8 mouse cellular contexts compared by ENCODE assay signal in the genomic region with DNA sequence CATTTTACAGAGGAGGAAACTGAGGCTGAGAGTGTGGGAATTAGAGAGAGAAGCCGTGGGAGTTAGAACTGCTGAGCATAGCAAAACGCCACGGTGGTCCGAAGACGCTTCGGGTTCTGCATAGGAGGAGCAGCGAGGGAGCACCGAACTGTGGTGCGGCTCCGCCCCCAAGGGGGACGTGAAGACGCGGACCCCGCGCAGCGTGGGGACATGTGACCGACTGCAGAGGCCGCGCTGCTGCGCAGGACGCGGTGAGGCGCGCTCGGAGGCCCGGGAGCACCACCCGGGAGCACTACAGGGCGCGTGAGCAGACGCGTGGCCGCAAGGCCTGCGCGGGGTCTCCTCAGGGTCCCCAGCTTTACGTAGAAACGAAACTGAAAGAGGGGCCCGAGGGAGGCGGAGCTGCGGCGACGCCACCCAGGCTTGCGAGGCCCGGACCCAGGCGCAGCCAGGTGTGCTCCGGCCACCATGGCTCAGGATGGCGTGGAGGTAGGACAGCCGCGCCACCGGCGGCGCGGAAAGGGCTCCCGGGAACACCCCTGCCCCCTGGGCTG. TPM values are rescaled to one million over a fixed set of nuclear protein-coding genes. Genes with fewer than 3 reads are reported as not detected.
DNase-seq lines count a peak whose midpoint lies in the region; ATAC-seq and TF ChIP-seq lines count a peak whose summit lies in the region.

TSS of gene A230050P20Rik (plus strand) at position 195 of the 554 bp plus-strand sequence.

- no peaks in the 10 kb centered on the region for H3K4me1 ChIP-seq in neural tube, embryonic 11.5 days (ENCODE audit: control insufficient read depth, insufficient read depth, low read length)
- H3K4me1 ChIP-seq in cerebellum, adult 2 months (ENCODE audit: control insufficient read depth, insufficient read depth, low read length): no peaks in the 10 kb centered on the region
- H3K4me1 ChIP-seq in intestine, embryonic 16.5 days (ENCODE audit: control insufficient read depth, insufficient read depth, low read length): peaks cover 5% of the 10 kb centered on the region; the same call in 1 of the 2 replicates
- no peaks in the 10 kb centered on the region for H3K4me1 ChIP-seq in limb, embryonic 11.5 days (ENCODE audit: control insufficient read depth, insufficient read depth, low read length)
- peaks cover 9% of the 10 kb centered on the region for H3K4me1 ChIP-seq in midbrain, embryonic 10.5 days
- H3K4me1 ChIP-seq in stomach, embryonic 16.5 days (ENCODE audit: control insufficient read depth, insufficient read depth, low read length): no peaks in the 10 kb centered on the region; the same call in 1 of the 2 replicates

- H3K4me2 ChIP-seq in neural tube, embryonic 11.5 days (ENCODE audit: low read depth): peak within 1 kb of the TSS; percentile 25
- peak within 1 kb of the TSS; percentile 81 for H3K4me2 ChIP-seq in intestine, embryonic 16.5 days (ENCODE audit: low read depth, low read length)
- H3K4me2 ChIP-seq in limb, embryonic 11.5 days (ENCODE audit: low read depth, severe bottlenecking): peak within 1 kb of the TSS; percentile 37
- peak within 1 kb of the TSS; percentile 76 for H3K4me2 ChIP-seq in stomach, embryonic 16.5 days (ENCODE audit: low read depth, low read length)

- H3K4me3 ChIP-seq in neural tube, embryonic 11.5 days (ENCODE audit: low read depth, low read length): peak within 1 kb of the TSS; percentile 20; the same call in 1 of the 2 replicates
- peak within 1 kb of the TSS; percentile 60 for H3K4me3 ChIP-seq in cerebellum, adult 2 months (replicated peaks; ENCODE audit: insufficient read depth, low read depth, low read length)
- H3K4me3 ChIP-seq in intestine, embryonic 16.5 days (ENCODE audit: low read length): peak within 1 kb of the TSS; percentile 75
- H3K4me3 ChIP-seq in limb, embryonic 11.5 days (ENCODE audit: low read depth, low read length): peak within 1 kb of the TSS; percentile 28
- peak within 1 kb of the TSS; percentile 45 for H3K4me3 ChIP-seq in midbrain, embryonic 10.5 days
- H3K4me3 ChIP-seq in stomach, embryonic 16.5 days (replicated peaks; ENCODE audit: low read length): peak within 1 kb of the TSS; percentile 65

- H3K9me3 ChIP-seq in neural tube, embryonic 11.5 days (ENCODE audit: control insufficient read depth, low read length): no peaks in the 10 kb centered on the region
- no peaks in the 10 kb centered on the region for H3K9me3 ChIP-seq in intestine, embryonic 16.5 days (ENCODE audit: control insufficient read depth, low read length)
- H3K9me3 ChIP-seq in limb, embryonic 11.5 days (ENCODE audit: control insufficient read depth, low read length): no peaks in the 10 kb centered on the region
- H3K9me3 ChIP-seq in midbrain, embryonic 10.5 days (replicated peaks): no peaks in the 10 kb centered on the region
- H3K9me3 ChIP-seq in stomach, embryonic 16.5 days (replicated peaks; ENCODE audit: control insufficient read depth, low read length): no peaks in the 10 kb centered on the region

- peak; percentile 16 for DNase-seq in neural tube, embryonic 11.5 days (ENCODE audit: low spot score)
- no peak for DNase-seq in neural tube, embryonic 10.5 days (ENCODE audit: extremely low spot score, low spot score)
- DNase-seq in cerebellum, adult 2 months: peak; percentile 73 to 75
- DNase-seq in gastrocnemius, postnatal 14 days: peak; percentile 54
- peak; percentile 36 for DNase-seq in limb, embryonic 11.5 days (ENCODE audit: low spot score)
- peak; percentile 21 for DNase-seq in midbrain, embryonic 10.5 days (ENCODE audit: low spot score)

- no peaks in the 10 kb centered on the region for H3K36me3 ChIP-seq in neural tube, embryonic 11.5 days (ENCODE audit: control insufficient read depth, insufficient read depth, low read length)
- H3K36me3 ChIP-seq in intestine, embryonic 16.5 days (ENCODE audit: control insufficient read depth, insufficient read depth, low read length): no peaks in the 10 kb centered on the region
- H3K36me3 ChIP-seq in limb, embryonic 11.5 days (ENCODE audit: control insufficient read depth, insufficient read depth, low read length): no peaks in the 10 kb centered on the region
- H3K36me3 ChIP-seq in midbrain, embryonic 10.5 days: no peaks in the 10 kb centered on the region
- H3K36me3 ChIP-seq in stomach, embryonic 16.5 days (ENCODE audit: control insufficient read depth, insufficient read depth, low read length): no peaks in the 10 kb centered on the region

- 8% methylated on average over 48 of the region's 53 CpGs for WGBS in neural tube, embryonic 11.5 days
- 5% methylated on average over 53 of the region's 53 CpGs for WGBS in cerebellum, adult 2 months
- WGBS in intestine, embryonic 16.5 days: 4% methylated on average over 53 of the region's 53 CpGs
- WGBS in limb, embryonic 11.5 days: 11% methylated on average over 50 of the region's 53 CpGs
- 9% methylated on average over 53 of the region's 53 CpGs for WGBS in midbrain, embryonic 10.5 days
- WGBS in stomach, embryonic 16.5 days: 8% methylated on average over 51 of the region's 53 CpGs

- ATAC-seq in neural tube, embryonic 11.5 days (ENCODE audit: insufficient read depth, low FRiP score, low TSS enrichment): no peak
- peak; percentile 75 for ATAC-seq in intestine, embryonic 16.5 days
- no peak for ATAC-seq in limb, embryonic 11.5 days (ENCODE audit: insufficient number of reproducible peaks, low FRiP score, low TSS enrichment, low read depth)
- peak; percentile 66; the same call in 1 of the 2 replicates for ATAC-seq in stomach, embryonic 16.5 days (ENCODE audit: insufficient read depth, low FRiP score)

- TF ChIP-seq CTCF in cerebellum, adult 2 months (IDR thresholded peaks at IDR 0.05; ENCODE audit: borderline replicate concordance, insufficient read depth, low read depth, low read length): no peak

- peaks cover 34% of the 10 kb centered on the region for H3K27me3 ChIP-seq in neural tube, embryonic 11.5 days (ENCODE audit: control insufficient read depth, insufficient read depth, low read length)
- H3K27me3 ChIP-seq in cerebellum, adult 2 months (ENCODE audit: control insufficient read depth, insufficient read depth, low read length): no peaks in the 10 kb centered on the region
- peaks cover 6% of the 10 kb centered on the region; the same call in 1 of the 2 replicates for H3K27me3 ChIP-seq in intestine, embryonic 16.5 days (replicated peaks; ENCODE audit: control insufficient read depth, insufficient read depth, low read length)
- peaks cover 35% of the 10 kb centered on the region for H3K27me3 ChIP-seq in limb, embryonic 11.5 days (ENCODE audit: control insufficient read depth, insufficient read depth, low read length)
- H3K27me3 ChIP-seq in midbrain, embryonic 10.5 days (ENCODE audit: low read depth, poor library complexity, severe bottlenecking): peaks cover 56% of the 10 kb centered on the region
- peaks cover 10% of the 10 kb centered on the region; the same call in 1 of the 2 replicates for H3K27me3 ChIP-seq in stomach, embryonic 16.5 days (ENCODE audit: control insufficient read depth, insufficient read depth, low read length)

- intact Hi-C loops in gastrocnemius, postnatal 14 days (cut with DNase I; ENCODE audit: low total_unique reads): no loop called here

- no peak within 1 kb of the TSS for H3K27ac ChIP-seq in neural tube, embryonic 11.5 days (ENCODE audit: low read depth, low read length)
- H3K27ac ChIP-seq in cerebellum, adult 2 months (ENCODE audit: insufficient read depth, low read length): no peak within 1 kb of the TSS
- H3K27ac ChIP-seq in intestine, embryonic 16.5 days (ENCODE audit: low read length): no peak within 1 kb of the TSS
- no peak within 1 kb of the TSS for H3K27ac ChIP-seq in limb, embryonic 11.5 days (replicated peaks; ENCODE audit: low read depth, low read length)
- no peak within 1 kb of the TSS for H3K27ac ChIP-seq in midbrain, embryonic 10.5 days (replicated peaks)
- no peak within 1 kb of the TSS for H3K27ac ChIP-seq in stomach, embryonic 16.5 days (ENCODE audit: low read length)

- peak; percentile 48; the same call in 1 of the 2 replicates for TF ChIP-seq POLR2A in cerebellum, adult 2 months (IDR thresholded peaks at IDR 0.05; ENCODE audit: borderline replicate concordance, insufficient read depth, low read length)

- no peak within 1 kb of the TSS for H3K9ac ChIP-seq in neural tube, embryonic 11.5 days (ENCODE audit: low read length)
- H3K9ac ChIP-seq in intestine, embryonic 16.5 days (ENCODE audit: low read depth, low read length): peak within 1 kb of the TSS; percentile 81
- H3K9ac ChIP-seq in limb, embryonic 11.5 days (ENCODE audit: low read length): no peak within 1 kb of the TSS
- peak within 1 kb of the TSS; percentile 79 for H3K9ac ChIP-seq in stomach, embryonic 16.5 days (ENCODE audit: low read length)

RNA-seq across cellular contexts. Expression of gene A230050P20Rik, which starts in this region (rescaled TPM):
- 0.65 and 0.94 TPM in 2 replicates for polyA plus RNA-seq in neural tube, embryonic 11.5 days (2014; fragmentation: Nextera tagmentation; extraction: Ambion mirVana)
- 169 and 171 TPM in 2 replicates for polyA plus RNA-seq in cerebellum, adult 2 months (2012; rRNA removed)
- total RNA-seq in gastrocnemius, postnatal 14 days (2021): 1 to 10 TPM; 3.3 to 3.4 TPM
- polyA plus RNA-seq in intestine, embryonic 16.5 days (2015; fragmentation: Nextera tagmentation; extraction: Ambion mirVana): 16.2 and 18.3 TPM in 2 replicates
- polyA plus RNA-seq in limb, embryonic 11.5 days (2014; fragmentation: Nextera tagmentation; extraction: Ambion mirVana): 1.2 and 1.4 TPM in 2 replicates
- polyA plus RNA-seq in midbrain, embryonic 10.5 days (2016; fragmentation: Nextera tagmentation; extraction: Ambion mirVana): 0.69 and 0.87 TPM in 2 replicates
- 14.2 and 16.8 TPM in 2 replicates for polyA plus RNA-seq in stomach, embryonic 16.5 days (2015; fragmentation: Nextera tagmentation; extraction: Ambion mirVana)

Comparison
In these comparisons a context has a peak if more than half of its experiments do, and no peak if none do; other contexts are left out.
1. Peak in DNase-seq, H3K4me3 ChIP-seq and H3K4me2 ChIP-seq in neural tube, embryonic 11.5 days; RNA of the gene not detected or under 1 TPM.
2. Peak in DNase-seq and H3K4me3 ChIP-seq in midbrain, embryonic 10.5 days; RNA of the gene not detected or under 1 TPM.
3. ATAC-seq: peak in intestine, embryonic 16.5 days (single experiment) and stomach, embryonic 16.5 days (single experiment); none in neural tube, embryonic 11.5 days (single experiment) and limb, embryonic 11.5 days (single experiment).
4. H3K4me2 ChIP-seq: peak in every context shown above with its lines; median percentile 81 in intestine, embryonic 16.5 days; 76 in stomach, embryonic 16.5 days; 37 in limb, embryonic 11.5 days; 25 in neural tube, embryonic 11.5 days.
5. H3K4me3 ChIP-seq: peak in every context shown above with its lines; median percentile 75 in intestine, embryonic 16.5 days; 65 in stomach, embryonic 16.5 days; 60 in cerebellum, adult 2 months; 45 in midbrain, embryonic 10.5 days; 28 in limb, embryonic 11.5 days; 20 in neural tube, embryonic 11.5 days.
6. H3K9ac ChIP-seq: peak in intestine, embryonic 16.5 days (single experiment) and stomach, embryonic 16.5 days (single experiment); none in neural tube, embryonic 11.5 days (single experiment) and limb, embryonic 11.5 days (single experiment).